In genomic region chr11:50430277-50431133, GRCm38 (mm10) we compare ENCODE assay signal across 8 mouse cellular contexts. TPM values are rescaled to one million over a fixed set of nuclear protein-coding genes. Genes with fewer than 3 reads are reported as not detected.
DNase-seq lines count a peak whose midpoint lies in the region; ATAC-seq and TF ChIP-seq lines count a peak whose summit lies in the region.

Rufy1 (minus strand) TSS chr11:50431125.

- H3K9me3 ChIP-seq in E14TG2a.4 (ENCODE audit: low read length) = no peaks in the 10 kb centered on the region
- H3K9me3 ChIP-seq in forebrain, embryonic 13.5 days (replicated peaks) = no peaks in the 10 kb centered on the region
- no peaks in the 10 kb centered on the region for H3K9me3 ChIP-seq in heart, postnatal 0 days (replicated peaks; ENCODE audit: control insufficient read depth, low read length)
- H3K9me3 ChIP-seq in liver, embryonic 15.5 days (replicated peaks) = no peaks in the 10 kb centered on the region
- no peaks in the 10 kb centered on the region for H3K9me3 ChIP-seq in neural tube, embryonic 11.5 days (ENCODE audit: control insufficient read depth, low read length)
- H3K9me3 ChIP-seq in stomach, embryonic 16.5 days (replicated peaks; ENCODE audit: control insufficient read depth, low read length) = no peaks in the 10 kb centered on the region

- DNase-seq in c-Kit-positive CD71-positive TER-119-positive erythroid progenitor cells, embryonic 14.5 days (ENCODE audit: low spot score) = peak; percentile 81
- DNase-seq in heart, postnatal 0 days (ENCODE audit: low spot score) = peak; percentile 84
- DNase-seq in kidney, postnatal 36 days = peak; percentile 90 to 93
- DNase-seq in neural tube, embryonic 11.5 days (ENCODE audit: low spot score) = peak; percentile 89

- H3K27me3 ChIP-seq in E14TG2a.4 (ENCODE audit: insufficient read depth, low read length) = peaks cover 10% of the 10 kb centered on the region
- H3K27me3 ChIP-seq in forebrain, embryonic 13.5 days = no peaks in the 10 kb centered on the region
- H3K27me3 ChIP-seq in heart, postnatal 0 days (ENCODE audit: control insufficient read depth, insufficient read depth, low read length) = no peaks in the 10 kb centered on the region
- H3K27me3 ChIP-seq in liver, embryonic 15.5 days = no peaks in the 10 kb centered on the region; the same call in 1 of the 2 replicates
- H3K27me3 ChIP-seq in neural tube, embryonic 11.5 days (ENCODE audit: control insufficient read depth, insufficient read depth, low read length) = no peaks in the 10 kb centered on the region
- H3K27me3 ChIP-seq in stomach, embryonic 16.5 days (ENCODE audit: control insufficient read depth, insufficient read depth, low read length) = no peaks in the 10 kb centered on the region

- H3K4me1 ChIP-seq in E14TG2a.4 (replicated peaks; ENCODE audit: low read depth, low read length) = peaks cover 21% of the 10 kb centered on the region
- H3K4me1 ChIP-seq in forebrain, embryonic 13.5 days = peaks cover 10% of the 10 kb centered on the region; the same call in 1 of the 2 replicates
- peaks cover 6% of the 10 kb centered on the region; the same call in 1 of the 2 replicates for H3K4me1 ChIP-seq in heart, postnatal 0 days (ENCODE audit: control insufficient read depth, insufficient read depth)
- H3K4me1 ChIP-seq in liver, embryonic 15.5 days (replicated peaks) = peaks cover 26% of the 10 kb centered on the region
- peaks cover 5% of the 10 kb centered on the region; the same call in 1 of the 2 replicates for H3K4me1 ChIP-seq in neural tube, embryonic 11.5 days (ENCODE audit: control insufficient read depth, insufficient read depth, low read length)
- H3K4me1 ChIP-seq in stomach, embryonic 16.5 days (ENCODE audit: control insufficient read depth, insufficient read depth, low read length) = peaks cover 10% of the 10 kb centered on the region

- under 1% methylated on average over 86 of the region's 90 CpGs for WGBS in forebrain, embryonic 13.5 days
- under 1% methylated on average over 89 of the region's 90 CpGs for WGBS in heart, postnatal 0 days
- under 1% methylated on average over 90 of the region's 90 CpGs for WGBS in liver, embryonic 15.5 days (ENCODE audit: insufficient replicate concordance)
- under 1% methylated on average over 76 of the region's 90 CpGs for WGBS in neural tube, embryonic 11.5 days
- WGBS in stomach, embryonic 16.5 days = under 1% methylated on average over 90 of the region's 90 CpGs

- ATAC-seq in forebrain, embryonic 13.5 days = peak; percentile 88
- ATAC-seq in heart, postnatal 0 days (ENCODE audit: insufficient read depth, low read depth) = peak; percentile 86
- peak; percentile 86 for ATAC-seq in liver, embryonic 15.5 days (ENCODE audit: insufficient read depth)
- ATAC-seq in neural tube, embryonic 11.5 days (ENCODE audit: insufficient read depth, low FRiP score, low TSS enrichment) = peak; percentile 78
- peak; percentile 84 for ATAC-seq in stomach, embryonic 16.5 days (ENCODE audit: insufficient read depth, low FRiP score)

- peak within 1 kb of the TSS; percentile 91 for H3K27ac ChIP-seq in forebrain, embryonic 13.5 days
- H3K27ac ChIP-seq in heart, postnatal 0 days (ENCODE audit: low read depth) = peak within 1 kb of the TSS; percentile 98
- peak within 1 kb of the TSS; percentile 85 for H3K27ac ChIP-seq in liver, embryonic 15.5 days (replicated peaks)
- peak within 1 kb of the TSS; percentile 92 for H3K27ac ChIP-seq in neural tube, embryonic 11.5 days (ENCODE audit: low read depth, low read length)
- peak within 1 kb of the TSS; percentile 93 for H3K27ac ChIP-seq in stomach, embryonic 16.5 days (ENCODE audit: low read length)

- peak within 1 kb of the TSS; percentile 85 for H3K4me3 ChIP-seq in E14TG2a.4 (replicated peaks; ENCODE audit: low read length)
- H3K4me3 ChIP-seq in forebrain, embryonic 13.5 days = peak within 1 kb of the TSS; percentile 76
- H3K4me3 ChIP-seq in heart, postnatal 0 days (ENCODE audit: low read depth, low read length) = peak within 1 kb of the TSS; percentile 94
- H3K4me3 ChIP-seq in liver, embryonic 15.5 days (replicated peaks) = peak within 1 kb of the TSS; percentile 92
- H3K4me3 ChIP-seq in neural tube, embryonic 11.5 days (ENCODE audit: low read depth, low read length) = peak within 1 kb of the TSS; percentile 72
- peak within 1 kb of the TSS; percentile 84 for H3K4me3 ChIP-seq in stomach, embryonic 16.5 days (replicated peaks; ENCODE audit: low read length)

- TF ChIP-seq CTCF in E14TG2a.4 (conservative IDR thresholded peaks at IDR 0.05; ENCODE audit: low read length) = no peak
- TF ChIP-seq CTCF in heart, postnatal 0 days (IDR thresholded peaks at IDR 0.05; ENCODE audit: low read depth) = no peak

- H3K9ac ChIP-seq in forebrain, embryonic 13.5 days = peak within 1 kb of the TSS; percentile 90
- H3K9ac ChIP-seq in heart, postnatal 0 days (replicated peaks; ENCODE audit: low read depth, low read length) = peak within 1 kb of the TSS; percentile 94
- peak within 1 kb of the TSS; percentile 90 for H3K9ac ChIP-seq in liver, embryonic 15.5 days
- peak within 1 kb of the TSS; percentile 91 for H3K9ac ChIP-seq in neural tube, embryonic 11.5 days (ENCODE audit: low read length)
- H3K9ac ChIP-seq in stomach, embryonic 16.5 days (ENCODE audit: low read length) = peak within 1 kb of the TSS; percentile 87

- no peaks in the 10 kb centered on the region for H3K36me3 ChIP-seq in E14TG2a.4 (ENCODE audit: insufficient read depth, low read length)
- H3K36me3 ChIP-seq in forebrain, embryonic 13.5 days (ENCODE audit: poor library complexity, severe bottlenecking) = no peaks in the 10 kb centered on the region
- H3K36me3 ChIP-seq in heart, postnatal 0 days (replicated peaks; ENCODE audit: control insufficient read depth, insufficient read depth, low read length) = no peaks in the 10 kb centered on the region
- H3K36me3 ChIP-seq in liver, embryonic 15.5 days (replicated peaks) = no peaks in the 10 kb centered on the region
- H3K36me3 ChIP-seq in neural tube, embryonic 11.5 days (ENCODE audit: control insufficient read depth, insufficient read depth, low read length) = no peaks in the 10 kb centered on the region
- no peaks in the 10 kb centered on the region for H3K36me3 ChIP-seq in stomach, embryonic 16.5 days (ENCODE audit: control insufficient read depth, insufficient read depth, low read length)

- TF ChIP-seq EP300 in heart, postnatal 0 days (IDR thresholded peaks at IDR 0.05; ENCODE audit: low read depth) = 0 out of 2 replicates have a peak, but pooled peaks have one; percentile 29

- H3K4me2 ChIP-seq in forebrain, embryonic 13.5 days = peak within 1 kb of the TSS; percentile 65
- H3K4me2 ChIP-seq in heart, postnatal 0 days (ENCODE audit: low read depth, low read length) = peak within 1 kb of the TSS; percentile 88
- peak within 1 kb of the TSS; percentile 92 for H3K4me2 ChIP-seq in liver, embryonic 15.5 days
- peak within 1 kb of the TSS; percentile 64 for H3K4me2 ChIP-seq in neural tube, embryonic 11.5 days (ENCODE audit: low read depth)
- H3K4me2 ChIP-seq in stomach, embryonic 16.5 days (ENCODE audit: low read depth, low read length) = peak within 1 kb of the TSS; percentile 76

RNA-seq across cellular contexts. Expression of gene Rufy1, which starts in this region (rescaled TPM):
- polyA plus RNA-seq in forebrain, embryonic 13.5 days (2015; fragmentation: Nextera tagmentation; extraction: Ambion mirVana) = 26.1 and 28.0 TPM in 2 replicates
- total RNA-seq in heart, postnatal 0 days (2014; rRNA removed; ENCODE audit: low replicate concordance) = 22.8 and 24.9 TPM in 2 replicates
- 29.2 and 29.8 TPM in 2 replicates for polyA plus RNA-seq in heart, postnatal 0 days (2015; fragmentation: Nextera tagmentation; extraction: Ambion mirVana)
- 7.3 and 7.5 TPM in 2 replicates for polyA plus RNA-seq in liver, embryonic 15.5 days (2015; fragmentation: Nextera tagmentation; extraction: Ambion mirVana)
- 26.0 and 28.0 TPM in 2 replicates for polyA plus RNA-seq in neural tube, embryonic 11.5 days (2014; fragmentation: Nextera tagmentation; extraction: Ambion mirVana)
- 19.5 and 20.2 TPM in 2 replicates for polyA plus RNA-seq in stomach, embryonic 16.5 days (2015; fragmentation: Nextera tagmentation; extraction: Ambion mirVana)

Comparison
In these comparisons a context has a peak if more than half of its experiments do, and no peak if none do; other contexts are left out.
1. Peak in every context shown above with its lines: DNase-seq, ATAC-seq, H3K4me3 ChIP-seq and H3K27ac ChIP-seq.